Mouse (Mus musculus) CD4-positive, CD25-positive, alpha-beta regulatory T cell, adult 2 months (primary cell): ENCODE data around the gene Ppp1r10.
"Not testable (repeated sequence)": the region's sequence is repeated elsewhere in the genome, so short reads cannot be mapped to it uniquely, and the experiment has no call there.

Source experiments
- DNase-seq: peaks from one replicate; pipeline ENCODE4 v3.0.0-alpha.2; 2012; ENCODE audit warnings: low read depth, low spot score

Ppp1r10 gene

DNA sequence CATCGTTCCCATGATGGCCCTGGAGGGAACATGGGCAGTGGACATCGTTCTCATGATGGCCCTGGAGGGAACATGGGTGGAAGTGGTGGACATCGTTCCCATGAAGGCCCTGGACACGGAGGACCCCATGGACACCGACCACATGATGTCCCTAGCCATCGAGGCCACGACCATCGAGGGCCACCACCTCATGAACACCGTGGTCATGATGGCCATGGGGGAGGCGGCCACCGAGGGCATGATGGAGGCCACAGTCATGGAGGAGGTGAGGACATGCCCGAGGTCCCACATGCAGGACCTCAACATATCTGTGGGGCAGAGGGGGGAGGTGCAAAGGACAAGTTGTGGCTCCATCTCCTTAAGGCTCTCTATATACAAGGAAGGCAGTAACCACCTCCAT, 14.4 kb downstream of the Ppp1r10 start:
- no peak for DNase-seq

DNA sequence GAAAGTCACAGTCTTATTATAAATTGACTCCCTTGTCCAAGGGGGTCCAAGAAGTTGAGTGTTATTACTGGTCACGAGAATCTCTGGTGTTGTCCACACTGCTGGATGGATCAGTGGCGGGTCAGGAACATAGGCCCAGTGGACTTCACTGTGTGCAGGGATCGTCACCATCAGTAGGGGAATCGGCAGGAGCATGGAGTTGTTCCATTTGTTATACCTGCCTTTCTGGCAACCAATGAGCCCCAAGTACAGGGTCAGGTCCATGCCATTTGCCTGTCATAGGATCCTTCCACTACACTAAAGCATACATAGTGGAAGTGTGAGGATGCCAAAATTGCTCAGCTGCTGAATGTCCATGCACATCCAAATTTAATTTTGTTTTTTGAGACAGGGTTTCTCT, 16.4 kb downstream of the Ppp1r10 start:
- no peak for DNase-seq

DNA sequence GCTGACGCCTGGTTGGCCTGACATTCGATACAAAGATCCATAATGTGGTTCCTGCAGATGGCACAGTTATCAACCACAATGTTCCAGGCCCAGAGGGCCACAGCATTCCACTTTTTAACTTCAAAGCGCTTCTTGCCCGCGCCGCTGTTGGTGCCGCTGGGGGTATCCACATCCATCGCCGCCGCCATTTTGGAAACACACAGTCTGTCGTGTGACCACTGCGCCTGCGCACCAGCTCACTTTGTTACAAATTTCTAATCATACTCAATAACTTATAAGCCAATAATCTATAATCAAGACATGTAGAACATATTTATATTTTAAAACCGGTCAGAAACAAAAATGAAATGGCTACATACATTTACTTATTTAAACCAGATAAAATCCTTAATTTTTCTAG, 19.5 kb downstream of the Ppp1r10 start:
- not testable (repeated sequence) for DNase-seq

DNA sequence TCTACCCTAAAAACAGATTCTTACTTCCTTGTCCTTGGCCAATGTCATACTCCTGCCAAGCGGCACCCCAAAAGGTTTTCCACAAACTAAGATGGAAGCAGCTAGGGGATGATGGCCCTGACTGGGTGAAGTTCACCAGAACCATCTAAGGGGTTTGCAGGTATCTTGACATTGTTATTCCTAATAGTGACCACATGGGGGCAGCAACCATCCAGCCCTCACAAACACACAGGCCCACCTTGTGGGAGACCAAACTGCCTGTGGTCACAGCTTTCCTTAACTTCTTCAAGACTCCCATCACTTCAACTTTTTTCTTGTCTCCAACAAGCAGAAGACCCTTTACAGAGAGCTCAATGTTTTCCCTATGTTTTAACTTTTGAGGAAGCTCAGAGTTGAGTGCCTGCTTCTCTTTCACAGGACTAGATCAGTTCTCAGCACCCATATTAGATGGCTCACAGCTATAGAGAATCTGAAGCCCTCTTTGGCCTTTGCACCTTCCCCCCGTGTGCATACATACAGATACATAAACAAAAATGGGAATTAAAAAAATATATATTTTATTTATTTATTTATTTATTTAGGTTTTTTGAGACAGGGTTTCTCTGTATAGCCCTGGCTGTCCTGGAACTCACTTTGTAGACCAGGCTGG, 21.6 kb downstream of the Ppp1r10 start:
- peak; percentile 90 for DNase-seq

DNA sequence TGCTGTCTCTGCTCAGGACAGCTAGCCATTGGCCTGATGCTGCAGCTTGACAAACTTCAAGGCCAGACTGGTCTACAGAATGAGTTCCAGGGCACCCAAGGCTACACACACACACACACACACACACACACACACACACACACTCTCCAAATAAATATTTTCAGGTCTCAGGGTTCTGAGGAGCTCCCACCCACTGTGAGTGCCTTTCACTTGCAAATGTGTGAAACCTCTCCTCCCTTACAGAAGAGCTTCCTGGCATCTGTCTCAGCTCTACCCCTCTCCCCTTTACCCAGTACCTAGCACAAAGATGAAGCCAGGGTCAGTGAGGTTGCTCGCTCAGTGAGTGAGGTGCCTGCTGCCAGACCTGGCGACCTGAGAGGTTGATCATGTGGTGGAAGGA, 22.9 kb downstream of the Ppp1r10 start:
- no peak for DNase-seq

DNA sequence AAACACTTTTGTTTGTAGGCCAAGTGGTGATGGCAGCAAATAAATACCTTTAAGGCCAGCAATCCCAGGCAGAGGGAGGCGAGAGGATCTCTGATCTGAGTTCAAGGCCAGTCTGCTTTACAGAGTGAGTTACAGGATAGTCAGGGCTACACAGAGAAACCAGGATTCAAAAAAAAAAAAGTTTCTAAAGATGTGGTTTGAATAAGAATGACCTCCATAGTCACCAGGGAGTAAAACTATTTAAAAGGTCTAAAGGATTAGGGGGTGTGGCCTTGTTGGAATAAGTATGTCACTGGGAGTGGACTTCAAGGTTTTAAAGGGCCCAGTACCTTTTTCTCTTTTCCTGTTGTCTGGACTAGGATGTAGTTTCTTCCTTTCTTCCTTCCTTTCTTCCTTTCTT, 23.7 kb downstream of the Ppp1r10 start:
- DNase-seq = no peak

DNA sequence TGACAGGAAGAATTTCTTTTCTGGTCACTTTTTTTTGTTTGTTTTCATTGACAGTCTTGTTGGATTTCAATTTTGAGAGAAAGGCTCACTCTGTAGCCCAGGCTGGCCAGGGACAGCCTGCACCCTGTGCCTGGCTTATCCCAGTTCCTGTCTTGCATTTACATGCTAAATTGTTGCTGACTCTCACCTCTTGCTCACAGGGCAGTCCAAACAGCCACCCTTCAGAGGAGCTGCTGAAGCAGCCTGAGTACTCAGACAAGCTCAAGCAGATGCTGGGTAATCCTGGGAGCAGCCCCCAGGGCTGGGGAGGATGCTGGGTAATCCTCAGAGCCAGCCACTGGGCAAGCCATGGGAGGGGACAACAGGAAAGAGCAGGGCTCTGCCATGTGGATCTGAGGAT, 34.7 kb downstream of the Ppp1r10 start:
- DNase-seq = not testable (repeated sequence)

DNA sequence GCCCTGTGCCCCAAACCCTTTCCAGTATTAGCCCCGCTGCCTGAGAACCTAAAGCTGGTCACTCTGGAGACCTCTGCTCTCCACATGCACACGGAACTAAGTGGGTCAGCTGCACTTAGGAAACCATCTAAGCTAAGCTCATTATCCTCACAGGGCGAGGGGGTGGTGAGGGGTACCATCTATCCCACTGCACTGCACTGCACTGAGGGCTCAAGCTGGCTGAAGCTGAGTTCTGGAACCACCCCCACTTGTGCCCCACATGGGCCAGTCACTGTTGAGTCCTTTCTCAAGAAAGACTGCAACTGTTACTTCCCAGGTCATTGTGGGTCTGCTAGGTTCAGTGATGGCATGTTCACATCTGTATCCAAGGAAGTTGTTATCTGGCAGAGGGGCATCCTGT, 36.3 kb downstream of the Ppp1r10 start:
- DNase-seq = not testable (repeated sequence)

DNA sequence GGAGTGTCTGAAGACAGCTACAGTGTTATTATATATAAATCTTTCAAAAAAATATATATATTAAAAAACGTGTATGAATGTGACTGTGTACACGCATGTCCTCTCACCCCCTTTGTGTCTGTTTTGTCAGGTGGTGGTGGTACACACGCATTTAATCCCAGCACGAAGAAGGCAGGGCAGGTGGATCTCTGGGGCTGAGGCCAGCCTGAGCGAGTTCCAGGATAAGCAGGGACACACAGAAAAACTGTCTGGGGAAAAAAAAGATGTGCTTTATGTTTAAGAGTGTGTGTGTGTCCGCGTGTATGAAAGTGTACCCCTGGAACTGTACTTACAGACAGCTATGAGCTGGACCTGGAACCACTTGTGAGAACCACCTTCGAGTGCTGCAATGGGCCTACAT, 38.4 kb downstream of the Ppp1r10 start:
- no peak for DNase-seq

DNA sequence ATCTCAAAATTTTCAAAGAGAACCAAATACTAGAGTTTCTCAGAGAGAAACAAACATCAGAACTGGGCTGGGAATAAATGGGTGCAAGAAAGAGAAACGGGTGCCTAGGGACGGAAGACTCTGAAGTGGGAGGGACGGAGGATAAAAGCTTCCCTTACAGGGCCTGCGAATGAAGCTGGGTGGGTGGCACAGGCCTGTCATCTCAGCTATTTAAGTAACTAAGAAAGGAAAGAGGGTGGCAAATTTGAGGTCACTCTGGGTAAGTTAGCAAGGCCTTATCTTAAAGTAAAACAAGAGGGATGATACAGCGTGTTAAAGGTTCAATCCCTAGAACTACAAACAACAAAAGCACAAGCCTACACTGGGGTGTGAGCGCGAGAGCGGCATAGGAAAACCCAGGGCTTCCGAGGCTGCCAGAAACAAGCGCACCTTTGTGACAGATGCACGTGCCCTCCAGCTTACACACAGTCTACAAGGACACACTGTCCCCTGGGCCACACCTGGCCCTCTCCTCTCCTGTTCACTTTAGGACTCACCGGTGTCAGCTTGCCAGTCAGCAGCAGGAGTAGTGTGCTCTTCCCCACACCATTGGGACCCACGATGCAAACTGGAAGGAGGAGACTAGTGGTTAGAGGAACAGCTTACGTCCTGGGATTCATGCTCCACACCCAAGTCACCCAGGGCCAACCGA, 42.4 kb downstream of the Ppp1r10 start:
- no peak for DNase-seq

DNA sequence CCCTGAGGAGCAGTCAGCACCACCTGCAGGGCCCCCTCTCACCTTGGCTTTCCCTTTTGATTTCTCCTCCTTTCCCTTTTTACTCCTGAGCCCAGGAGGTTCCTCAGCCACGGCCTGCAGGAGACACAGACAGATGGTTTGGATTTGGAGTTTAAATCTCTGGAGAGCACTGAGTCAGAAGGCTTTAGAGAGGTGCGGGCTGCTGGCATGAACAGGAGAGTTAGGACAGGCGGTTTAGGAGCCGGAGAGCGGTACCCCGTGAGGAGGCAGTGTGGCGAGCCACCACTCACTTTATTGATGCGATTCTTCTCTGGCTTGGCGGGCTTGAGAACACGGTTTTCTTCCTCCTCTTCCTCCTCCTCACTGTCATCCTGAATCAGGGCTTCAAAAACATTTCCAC, 47.0 kb downstream of the Ppp1r10 start:
- DNase-seq = no peak

DNA sequence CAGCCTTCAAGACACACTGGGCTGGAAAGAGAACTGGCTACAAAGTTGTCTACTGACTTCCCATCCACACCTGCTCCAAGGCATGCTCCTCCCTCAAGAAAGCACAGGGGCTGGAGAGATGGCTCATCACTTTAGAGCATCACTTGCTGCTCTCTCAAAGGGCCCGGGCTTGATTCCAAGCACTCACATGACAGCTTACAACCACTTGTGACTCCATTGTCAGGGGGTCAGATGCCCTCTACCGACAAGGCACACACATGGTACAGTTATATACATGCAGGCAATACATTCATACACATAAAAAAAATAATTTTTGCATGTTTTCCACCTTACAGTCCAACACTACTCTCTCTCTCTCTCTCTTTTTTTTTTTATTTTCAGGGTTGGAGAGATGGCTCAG, 51.4 kb downstream of the Ppp1r10 start:
- DNase-seq = no peak

DNA sequence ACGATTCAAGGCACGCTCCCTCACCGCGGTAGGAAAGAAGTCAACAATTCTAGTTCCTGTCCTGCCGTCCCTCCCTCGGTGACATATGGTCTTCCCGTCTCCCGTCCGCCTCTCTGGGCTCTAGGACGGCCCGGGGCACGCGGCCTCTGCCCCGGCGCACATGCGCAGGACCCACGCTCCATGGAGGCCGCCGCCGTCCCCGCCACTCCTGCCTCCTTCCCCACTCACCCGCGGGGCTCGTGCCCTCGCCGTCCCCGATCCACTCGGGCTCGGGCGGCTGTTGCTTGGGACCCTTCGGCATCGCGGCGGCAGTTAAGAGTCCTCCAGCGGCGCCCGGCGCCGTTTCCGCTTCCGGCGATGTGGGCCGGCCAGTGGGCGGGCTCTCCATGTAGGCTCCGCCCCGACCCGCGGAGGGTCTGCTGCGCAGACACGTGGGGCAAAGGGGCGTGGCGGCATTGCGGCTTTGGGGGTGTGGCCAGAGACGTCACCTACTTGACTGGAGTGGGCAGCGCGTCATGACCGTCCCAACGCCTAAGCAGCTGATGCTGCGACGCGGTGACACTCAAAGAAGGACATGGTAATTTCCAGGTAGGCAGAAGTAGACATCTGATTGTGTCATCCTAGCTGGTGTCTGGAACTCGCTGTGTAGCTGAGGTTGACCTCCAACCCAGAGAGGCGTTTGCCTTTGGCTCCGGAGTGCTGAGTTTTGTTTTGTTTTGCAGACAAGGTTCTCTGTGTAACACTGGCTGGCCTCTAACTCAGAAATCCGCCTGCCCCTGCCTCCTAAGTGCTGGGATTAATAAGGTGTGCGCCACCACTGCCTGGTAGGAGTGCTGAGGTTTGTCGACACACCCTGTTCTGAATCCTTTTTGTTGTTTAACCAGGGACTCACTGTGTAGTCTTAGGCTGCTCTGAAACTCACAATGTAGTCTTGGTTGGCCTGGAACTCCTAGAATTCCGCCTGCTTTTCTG, 53.5 kb downstream of the Ppp1r10 start, which contains the start of gene Abcf1:
Gene Abcf1, minus strand, starts transcription at position 344 of the 972 bp plus-strand sequence.
- DNase-seq = peak; percentile 99

DNA sequence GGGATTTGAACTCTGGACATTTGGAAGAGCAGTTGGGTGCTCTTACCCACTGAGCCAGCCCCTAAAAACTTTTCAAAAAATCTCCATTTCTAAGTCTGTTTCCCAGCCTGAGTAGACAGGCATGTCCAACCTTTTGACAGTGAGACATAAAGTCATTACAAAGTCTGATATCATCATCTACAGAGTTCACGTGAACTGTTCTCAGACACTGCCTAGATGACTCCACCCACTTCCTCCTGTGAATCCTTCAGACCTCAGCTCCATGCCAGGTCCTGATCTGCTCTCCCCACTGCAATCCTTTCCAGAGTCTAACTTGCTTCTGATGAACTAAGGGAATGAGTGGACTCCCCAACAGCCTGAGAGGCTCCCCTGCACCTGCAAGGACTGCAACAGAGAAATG, 55.9 kb downstream of the Ppp1r10 start:
- peak; percentile 62 for DNase-seq

DNA sequence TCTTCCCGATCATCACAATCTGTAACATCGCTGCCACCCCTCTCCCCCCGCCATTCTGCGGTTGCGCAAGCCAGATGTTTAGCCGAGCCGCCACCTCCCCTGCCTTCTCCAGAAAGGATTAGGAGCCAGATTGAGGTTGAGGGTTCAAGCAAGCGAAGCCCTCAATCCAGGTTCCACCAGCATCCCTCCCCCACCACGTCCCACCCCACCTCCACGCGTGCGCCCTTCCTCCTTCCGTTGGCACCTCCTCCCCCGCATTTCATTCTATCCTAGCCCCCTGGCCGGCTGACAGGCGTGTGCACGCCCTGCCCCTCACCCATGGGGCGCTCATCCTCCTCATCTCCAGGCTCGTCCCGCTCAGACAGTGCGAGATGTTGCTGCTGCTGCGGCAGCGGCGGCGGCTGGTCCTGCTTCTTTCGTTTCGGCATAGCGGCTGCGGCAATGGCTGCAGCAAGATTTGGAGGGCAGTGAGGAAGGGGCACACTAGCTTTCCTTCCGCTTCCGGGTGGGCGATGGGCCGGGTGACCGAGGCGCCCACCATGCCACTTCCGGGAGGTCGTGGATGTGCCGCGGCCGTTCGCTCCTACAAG, 62.7 kb downstream of the Ppp1r10 start:
- DNase-seq = no peak

DNA sequence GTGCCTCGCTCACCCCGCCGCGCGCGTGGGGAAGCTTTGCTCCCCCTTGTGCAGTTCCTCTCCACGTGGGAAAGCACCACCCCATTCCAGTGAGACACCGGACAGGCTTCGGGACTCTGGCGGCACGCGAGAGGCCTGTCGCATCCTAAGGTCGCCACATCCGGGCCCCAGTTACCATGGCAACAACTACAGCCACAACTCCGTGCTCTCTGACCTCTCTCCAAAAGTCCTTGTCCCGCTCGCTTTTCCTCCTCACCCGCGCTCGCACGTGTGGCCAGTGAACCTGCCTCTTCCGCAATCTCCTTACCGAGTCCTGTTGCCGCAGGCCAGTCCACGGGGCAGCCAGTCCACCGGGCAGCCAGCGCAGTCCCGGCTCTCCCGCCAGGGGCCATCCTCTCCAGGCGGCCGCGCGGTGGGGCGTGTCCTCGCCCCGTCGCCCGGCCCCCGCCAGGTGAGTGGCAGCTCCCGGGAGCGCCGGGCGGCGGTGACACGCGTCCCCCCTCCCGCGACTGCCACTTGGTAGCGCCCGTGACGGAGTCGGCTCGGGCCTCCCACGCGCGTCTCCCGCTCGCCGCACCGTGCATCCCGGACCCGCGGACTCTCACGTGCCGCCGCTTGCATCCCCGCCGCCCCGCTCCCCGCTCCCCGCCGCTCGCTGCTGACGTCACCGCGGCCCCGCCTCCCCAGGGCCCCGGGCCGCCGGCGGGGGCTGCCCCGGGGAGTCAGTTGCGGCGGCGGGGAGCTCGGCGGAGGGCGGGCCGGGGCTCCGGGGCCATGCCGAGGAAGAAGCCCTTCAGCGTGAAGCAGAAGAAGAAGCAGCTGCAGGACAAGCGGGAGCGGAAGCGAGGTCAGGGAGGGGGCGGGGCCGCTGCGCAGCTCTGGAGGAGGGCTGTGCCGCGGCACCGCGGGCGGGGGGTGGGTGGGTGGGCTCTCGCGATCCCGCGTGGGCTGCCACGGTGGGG, 63.4 kb downstream of the Ppp1r10 start, which contains the start of the genes Gnl1 and Prr3:
Gene Gnl1, plus strand, starts transcription at position 451 of the 962 bp plus-strand sequence.
Gene Prr3, minus strand, starts transcription at position 836 of the 962 bp plus-strand sequence.
- peak; percentile 93 for DNase-seq

DNA sequence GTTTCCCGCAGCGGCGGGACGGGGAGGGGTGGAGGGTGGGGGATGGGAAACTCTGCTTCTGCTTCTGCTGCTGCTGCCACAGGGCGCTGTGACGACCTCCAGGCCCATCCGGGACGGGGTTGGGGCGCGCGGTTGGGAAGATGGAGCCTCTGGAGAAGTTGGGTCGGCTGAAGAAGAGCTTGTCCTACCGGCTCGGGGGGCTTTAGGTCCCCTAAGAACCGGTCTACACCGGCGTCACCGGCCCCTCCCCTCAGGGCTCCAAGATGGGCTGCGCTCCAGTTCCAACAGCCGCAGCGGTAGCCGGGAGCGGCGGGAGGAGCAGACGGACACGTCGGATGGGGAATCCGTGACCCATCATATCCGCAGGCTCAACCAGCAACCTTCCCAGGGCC, 64.1 kb downstream of the Ppp1r10 start:
- no peak for DNase-seq

DNA sequence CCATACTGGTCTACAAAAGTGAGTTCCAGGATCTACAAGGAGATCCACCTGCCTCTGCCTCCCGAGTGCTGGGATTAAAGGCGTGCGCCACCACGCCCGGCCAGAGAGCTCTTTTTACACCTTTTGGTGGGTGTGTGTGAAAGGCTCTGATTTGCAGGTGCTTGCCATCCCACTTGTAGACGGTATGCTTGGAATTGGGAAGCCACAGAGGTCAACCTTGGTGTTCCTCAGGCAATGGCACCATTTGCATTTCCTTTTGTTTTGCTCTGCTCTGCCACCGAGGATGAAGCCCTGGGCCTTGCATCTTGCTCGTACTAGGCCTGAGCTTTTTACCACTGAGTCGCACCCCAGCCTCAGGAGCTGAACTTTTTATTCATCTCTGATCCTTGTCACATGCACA, 65.5 kb downstream of the Ppp1r10 start:
- no peak for DNase-seq
